Mouse (Mus musculus) intestine, postnatal 0 days (tissue): ENCODE data around the gene Nrxn1. TPM values are rescaled to one million over a fixed set of nuclear protein-coding genes. Genes with fewer than 3 reads are reported as not detected.

Source experiments
- ATAC-seq: fragments of 200-750 bp; cut with Nextera tagmentation; 2 replicates; pipeline ENCODE4 v1.8.0; 2017; ENCODE audit warnings: mild to moderate bottlenecking, moderate TSS enrichment, moderate library complexity
- H3K27ac ChIP-seq: fragments of 300-500 bp; sonication (generic); 2 replicates; pipeline ENCODE4 v1.5.1; 2014; ENCODE audit warnings: mild to moderate bottlenecking, low read depth, low read length, moderate library complexity
- H3K27me3 ChIP-seq: fragments of 300-500 bp; sonication (generic); replicated peaks from 2 replicates; pipeline ENCODE4 v1.6.1; 2014; ENCODE audit warnings: low read length, mixed read lengths; ENCODE audit not compliant: control insufficient read depth, insufficient read depth
- H3K36me3 ChIP-seq: fragments of 300-500 bp; sonication (generic); 2 replicates; pipeline ENCODE4 v1.6.1; 2014; ENCODE audit warnings: mild to moderate bottlenecking, moderate library complexity; ENCODE audit not compliant: control insufficient read depth, insufficient read depth
- H3K4me1 ChIP-seq: fragments of 300-500 bp; sonication (generic); replicated peaks from 2 replicates; pipeline ENCODE4 v1.6.1; 2014; ENCODE audit warnings: antibody characterized with exemption, low read length, mixed read lengths; ENCODE audit not compliant: control insufficient read depth, insufficient read depth
- H3K4me2 ChIP-seq: fragments of 300-500 bp; sonication (generic); replicated peaks from 2 replicates; pipeline ENCODE4 v1.6.1; 2014; ENCODE audit warnings: low read depth, mild to moderate bottlenecking, moderate library complexity
- H3K4me3 ChIP-seq: fragments of 300-500 bp; sonication (generic); 2 replicates; pipeline ENCODE4 v1.5.1; 2014; ENCODE audit warnings: low read depth, low read length
- H3K9ac ChIP-seq: fragments of 300-500 bp; sonication (generic); 2 replicates; pipeline ENCODE4 v1.6.1; 2014; ENCODE audit warnings: mild to moderate bottlenecking, low read depth, low read length
- H3K9me3 ChIP-seq: fragments of 300-500 bp; sonication (generic); 2 replicates; pipeline ENCODE4 v1.6.1; 2016; ENCODE audit warnings: mixed run types; ENCODE audit not compliant: control insufficient read depth
- CTCF ChIP-seq: sonication (generic); IDR thresholded peaks from 2 replicates; pipeline ENCODE4 v1.5.1; 2016; ENCODE audit warnings: low read depth, mild to moderate bottlenecking, control low read depth, antibody characterized with exemption, moderate library complexity
- WGBS: fragments of 180-500 bp; shearing (Covaris S2); extraction: QIAGEN DNeasy Blood & Tissue Kit; methylation state at CpG from one replicate; pipeline ENCODE4 v1.1.7; 2014; 5-methylcytosine and 5-hydroxymethylcytosine counted together
- polyA plus RNA-seq: library from polyadenylated mRNA; unstranded; fragments of >200 nt; fragmentation: Nextera tagmentation; extraction: Ambion mirVana; gene quantifications from 2 replicates; pipeline ENCODE4 v1.2.1, GENCODE M21; 2015

Gene Nrxn1
- polyA plus RNA-seq, 1 experiment from 2014 or later: 0.99 TPM

DNA sequence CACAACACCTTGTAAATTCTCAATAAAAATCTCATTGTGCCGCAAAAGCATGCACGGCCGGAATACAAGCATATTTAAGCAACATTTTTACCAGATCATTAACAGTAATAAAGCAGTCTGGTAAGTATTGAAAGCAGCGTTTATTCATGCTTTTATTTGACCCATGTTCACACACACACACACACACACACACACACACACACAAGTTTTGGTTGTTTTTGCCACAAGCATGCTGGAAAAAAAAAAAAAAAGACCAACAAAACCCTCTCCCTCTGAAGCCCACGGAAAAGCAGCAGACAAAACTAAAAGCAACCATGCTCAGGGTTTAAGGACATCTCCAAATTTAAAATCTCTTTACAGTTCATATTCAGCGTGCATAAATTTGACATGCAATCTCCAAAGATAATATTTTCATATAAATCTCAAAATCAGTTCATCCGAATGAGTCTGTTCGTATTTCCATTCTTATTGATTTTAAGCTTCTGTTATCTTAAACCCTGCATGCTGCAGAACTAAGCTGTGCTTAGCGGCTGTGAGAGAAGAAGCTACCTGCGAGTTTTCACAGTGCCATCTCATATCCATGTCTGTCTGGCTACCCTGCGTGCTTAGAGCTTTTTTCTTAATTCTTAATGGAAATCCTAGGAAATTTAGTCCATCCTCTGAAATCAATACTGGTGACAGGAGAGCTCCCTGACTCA is 1005.1 kb downstream of the Nrxn1 start:
- TF ChIP-seq CTCF: no peak
- Histone ChIP-seq H3K27ac (no peak overlapping the region), H3K4me3 (no peak overlapping the region), H3K4me2 (peak overlapping the region; percentile 59), H3K36me3 (no peaks in the 10 kb centered on the region), H3K4me1 (no peaks in the 10 kb centered on the region), H3K27me3 (no peaks in the 10 kb centered on the region), H3K9ac (no peak overlapping the region), H3K9me3 (no peaks in the 10 kb centered on the region)
- 56% methylated on average over 11 of the region's 11 CpGs for WGBS
- no peak for ATAC-seq

DNA sequence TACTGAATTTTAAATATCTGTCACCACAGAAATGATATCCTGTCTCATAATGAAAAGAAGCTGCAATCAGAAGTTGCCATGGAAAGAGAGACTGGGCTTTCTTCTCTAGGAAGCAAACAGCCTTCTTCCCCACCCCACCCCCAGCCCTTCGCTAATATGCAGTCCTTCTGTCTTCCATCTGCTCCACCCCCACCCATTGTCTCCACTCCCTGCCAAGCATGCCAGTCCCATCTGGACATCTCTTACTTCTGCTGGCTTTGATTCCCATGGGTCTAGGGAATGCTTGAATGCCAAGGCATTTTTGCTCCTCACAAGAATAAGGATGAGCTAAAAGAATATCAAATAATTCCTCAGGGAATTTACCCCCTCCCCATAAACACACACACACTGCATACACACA is 1006.0 kb downstream of the Nrxn1 start:
- Histone ChIP-seq H3K36me3 (no peaks in the 10 kb centered on the region), H3K9me3 (no peaks in the 10 kb centered on the region), H3K4me3 (no peak overlapping the region), H3K27ac (no peak overlapping the region), H3K4me1 (no peaks in the 10 kb centered on the region), H3K27me3 (no peaks in the 10 kb centered on the region), H3K4me2 (no peak overlapping the region), H3K9ac (no peak overlapping the region)
- no peak for TF ChIP-seq CTCF
- ATAC-seq: no peak
- 36% methylated on average over 1 of the region's 1 CpGs for WGBS

DNA sequence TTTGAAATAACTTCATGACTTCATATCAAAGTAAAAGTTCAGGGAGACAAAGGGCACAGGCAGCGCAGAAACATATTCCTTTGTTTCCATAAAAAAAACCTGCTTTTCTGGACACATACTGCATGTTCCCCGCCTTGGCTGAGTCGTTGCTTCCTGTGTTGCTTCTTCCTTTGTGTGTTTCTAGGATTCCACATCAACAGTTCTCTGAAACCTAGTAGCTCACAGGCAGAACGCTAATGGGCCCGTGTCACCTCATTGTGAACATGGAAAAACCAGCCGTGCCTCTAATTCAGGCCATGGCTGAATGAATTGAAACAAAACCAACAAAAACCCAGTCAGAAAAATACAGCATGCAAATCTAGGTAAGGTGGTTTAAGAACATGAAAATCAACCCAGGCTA is 1013.9 kb downstream of the Nrxn1 start:
- H3K27me3 ChIP-seq: no peaks in the 10 kb centered on the region
- H3K9me3 ChIP-seq: no peaks in the 10 kb centered on the region
- no peak overlapping the region for H3K4me3 ChIP-seq
- H3K9ac ChIP-seq: no peak overlapping the region
- H3K4me2 ChIP-seq: no peak overlapping the region
- TF ChIP-seq CTCF: no peak
- no peak for ATAC-seq
- no peaks in the 10 kb centered on the region for H3K36me3 ChIP-seq
- no peaks in the 10 kb centered on the region for H3K4me1 ChIP-seq
- WGBS: 66% methylated on average over 6 of the region's 6 CpGs
- no peak overlapping the region for H3K27ac ChIP-seq

DNA sequence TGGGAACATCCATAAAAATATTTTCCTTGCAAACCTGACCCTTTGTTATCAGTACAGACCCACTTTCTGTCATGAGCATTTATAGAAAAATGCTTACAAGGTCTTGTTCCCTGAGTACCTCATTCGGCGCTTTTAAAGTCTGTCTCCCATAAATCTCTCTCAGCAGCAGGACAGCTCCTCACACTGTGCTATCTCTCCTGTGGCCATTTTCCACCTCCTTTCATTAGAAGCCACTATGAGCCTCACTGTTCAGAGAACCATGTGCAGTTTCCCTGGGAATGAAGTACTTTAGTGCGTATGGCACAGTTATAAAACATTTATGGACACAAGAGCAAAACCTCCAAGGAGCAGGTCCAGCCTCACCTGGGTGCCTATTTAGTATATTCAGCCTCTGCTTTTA is 1014.4 kb downstream of the Nrxn1 start:
- Histone ChIP-seq H3K9ac (no peak overlapping the region), H3K27ac (no peak overlapping the region), H3K4me1 (no peaks in the 10 kb centered on the region), H3K9me3 (no peaks in the 10 kb centered on the region), H3K4me3 (no peak overlapping the region), H3K36me3 (no peaks in the 10 kb centered on the region), H3K27me3 (no peaks in the 10 kb centered on the region), H3K4me2 (no peak overlapping the region)
- no peak for TF ChIP-seq CTCF
- WGBS: 36% methylated on average over 3 of the region's 3 CpGs
- no peak for ATAC-seq

DNA sequence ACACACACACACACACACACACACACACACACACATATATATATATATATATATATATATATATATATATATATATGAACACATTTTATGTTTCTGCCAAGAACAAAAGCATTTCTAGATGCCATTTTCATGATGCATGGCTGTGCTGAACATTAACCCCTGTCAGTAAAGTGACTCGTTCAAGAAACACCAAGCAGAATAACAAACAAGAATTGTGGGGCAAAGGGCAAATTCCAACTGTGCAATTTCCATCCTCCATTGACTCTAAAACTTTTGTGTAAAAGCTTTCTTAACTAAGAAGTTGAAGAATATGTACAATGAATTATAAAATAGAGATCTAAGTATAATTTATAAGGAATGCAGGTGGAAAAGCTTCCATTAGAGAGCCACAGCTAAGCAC is 1030.0 kb downstream of the Nrxn1 start:
- 8% methylated on average over 1 of the region's 1 CpGs for WGBS
- H3K27me3 ChIP-seq: no peaks in the 10 kb centered on the region
- no peak overlapping the region for H3K9ac ChIP-seq
- ATAC-seq: no peak
- no peaks in the 10 kb centered on the region for H3K4me1 ChIP-seq
- no peak overlapping the region for H3K4me3 ChIP-seq
- no peak for TF ChIP-seq CTCF
- H3K27ac ChIP-seq: no peak overlapping the region
- H3K36me3 ChIP-seq: no peaks in the 10 kb centered on the region
- no peak overlapping the region for H3K4me2 ChIP-seq
- no peaks in the 10 kb centered on the region for H3K9me3 ChIP-seq

DNA sequence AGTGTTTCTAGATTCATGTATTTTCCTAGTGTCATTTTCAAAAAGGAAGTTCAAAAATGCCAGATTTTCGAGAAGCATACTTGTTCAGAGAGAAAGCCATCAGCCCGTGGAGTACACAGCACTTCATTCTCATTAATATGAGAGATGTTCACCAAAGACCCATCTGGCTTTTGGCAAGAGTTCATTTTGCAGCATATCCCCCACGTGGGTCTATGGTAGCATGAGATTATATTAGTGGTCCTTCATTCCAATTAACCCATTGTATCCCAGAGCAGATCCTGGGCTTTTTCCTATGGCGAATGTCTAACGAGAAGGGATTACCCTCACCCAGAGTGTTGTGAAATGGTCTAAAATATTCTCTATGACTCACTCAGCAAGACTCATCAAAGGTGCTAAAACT is 1032.0 kb downstream of the Nrxn1 start:
- WGBS: 46% methylated on average over 5 of the region's 5 CpGs
- Histone ChIP-seq H3K36me3 (no peaks in the 10 kb centered on the region), H3K4me1 (no peaks in the 10 kb centered on the region), H3K27me3 (no peaks in the 10 kb centered on the region), H3K9me3 (no peaks in the 10 kb centered on the region), H3K9ac (no peak overlapping the region), H3K4me2 (no peak overlapping the region), H3K27ac (no peak overlapping the region), H3K4me3 (no peak overlapping the region)
- ATAC-seq: no peak
- TF ChIP-seq CTCF: no peak

DNA sequence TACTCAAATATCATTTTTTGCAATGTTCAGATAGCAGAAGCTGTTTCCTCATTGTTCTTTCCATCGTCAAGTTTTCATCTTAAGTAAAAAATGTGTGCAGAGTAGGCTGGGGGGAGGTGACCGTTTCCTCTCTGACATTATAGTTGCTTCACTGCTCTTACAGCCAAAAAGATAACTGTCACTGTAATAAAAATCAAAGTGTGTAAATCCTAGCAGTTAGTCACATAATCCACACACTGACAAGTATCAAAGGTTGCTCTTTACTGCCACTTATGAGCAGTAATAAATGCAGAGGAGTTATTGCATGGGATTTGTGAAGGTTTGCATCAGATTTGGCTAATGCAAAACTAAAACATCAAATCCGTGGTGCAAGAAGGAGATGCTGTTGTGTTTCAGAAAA is 1032.7 kb downstream of the Nrxn1 start:
- no peaks in the 10 kb centered on the region for H3K36me3 ChIP-seq
- peak; percentile 93 for ATAC-seq
- no peaks in the 10 kb centered on the region for H3K9me3 ChIP-seq
- H3K27me3 ChIP-seq: no peaks in the 10 kb centered on the region
- no peak overlapping the region for H3K27ac ChIP-seq
- no peak for TF ChIP-seq CTCF
- H3K4me1 ChIP-seq: no peaks in the 10 kb centered on the region
- no peak overlapping the region for H3K4me3 ChIP-seq
- no peak overlapping the region for H3K4me2 ChIP-seq
- no peak overlapping the region for H3K9ac ChIP-seq
- 22% methylated on average over 3 of the region's 3 CpGs for WGBS
